Mouse (Mus musculus) adrenal gland, adult 8-10 months (tissue): Measurements from ENCODE around the gene Man1c1. TPM values are rescaled to one million over a fixed set of nuclear protein-coding genes. Genes with fewer than 3 reads are reported as not detected.

ENCODE experiments used
- DNase-seq: peaks from one replicate; pipeline ENCODE4 v3.0.0; 2022
- total RNA-seq, 4 experiments: library from RNA; stranded (reverse); gene quantifications; 2 replicates each; pipeline ENCODE4 v1.2.4; 2022

The Man1c1 gene
- total RNA-seq, 4 experiments from 2014 or later = 15.3 to 41.3 (median 29.9) TPM

- DNase-seq = no peak
Observed at GRCm38 (mm10) chr4:134577281-134577680, 126.8 kb downstream of the Man1c1 start.

GRCm38 (mm10) chr4:134575486-134575885 is 128.6 kb downstream of the Man1c1 start:
- no peak for DNase-seq

DNA sequence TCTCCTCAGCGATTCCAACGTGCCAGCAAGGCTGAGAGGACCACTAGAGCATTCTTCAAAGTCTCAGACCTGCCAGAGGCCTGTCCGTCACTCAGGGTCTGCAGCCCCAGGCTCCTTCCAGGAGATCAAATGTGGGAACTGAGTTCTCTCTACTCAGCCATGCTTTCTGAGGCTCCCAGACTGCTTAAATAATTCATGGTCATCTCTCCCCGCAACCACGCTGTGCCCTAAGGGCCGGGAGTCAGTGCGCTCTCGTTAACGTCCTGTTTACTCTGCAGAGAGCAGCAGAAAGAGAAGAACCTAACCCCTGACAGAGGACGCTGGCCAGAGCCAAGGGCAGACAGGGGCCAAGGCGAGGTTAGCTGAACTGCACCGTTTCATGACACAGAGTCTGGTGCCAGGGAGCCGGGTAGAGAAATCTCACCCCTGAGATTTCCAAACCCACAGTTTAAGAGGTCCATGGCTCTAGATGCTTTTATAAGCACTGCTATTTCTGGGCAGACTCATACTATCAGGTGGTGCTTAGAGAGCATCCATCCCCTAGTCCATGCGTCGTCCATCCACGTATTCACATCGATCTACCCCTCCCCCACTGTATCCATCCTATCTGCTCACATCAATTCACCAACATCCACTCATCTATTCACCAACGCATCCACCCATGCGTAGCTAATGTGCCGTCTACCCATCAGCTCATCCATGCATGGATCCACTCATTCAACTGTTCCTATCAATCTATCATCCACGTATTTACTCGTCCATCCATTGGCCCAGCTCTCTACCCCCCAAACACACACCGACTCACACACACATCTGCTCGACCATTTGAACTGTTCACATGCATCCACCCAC is 131.4 kb downstream of the Man1c1 start:
- no peak for DNase-seq

GRCm38 (mm10) chr4:134570704-134571451 is 133.2 kb downstream of the Man1c1 start:
- no peak for DNase-seq

- no peak for DNase-seq
Observed at GRCm38 (mm10) chr4:134569831-134570230, 134.3 kb downstream of the Man1c1 start.

DNA sequence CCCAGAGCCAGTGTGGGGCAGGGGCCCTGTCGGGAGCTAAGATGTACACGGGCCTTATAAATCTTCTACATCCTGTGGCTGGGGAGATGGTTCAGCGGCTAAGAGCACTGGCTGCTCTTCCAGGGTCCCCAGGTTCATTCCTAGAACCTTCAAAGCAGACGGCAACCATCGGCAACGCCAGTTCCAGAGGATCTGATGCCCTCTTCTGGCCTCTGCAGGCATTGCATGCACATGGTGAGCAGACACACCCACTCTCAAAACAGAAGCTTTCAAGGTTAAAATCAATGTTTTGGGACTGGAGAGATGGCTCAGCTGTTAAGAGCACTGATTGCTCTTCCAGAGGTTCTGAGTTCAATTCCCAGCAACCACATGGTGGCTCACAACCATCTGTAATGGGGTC is 134.9 kb downstream of the Man1c1 start:
- no peak for DNase-seq

- no peak for DNase-seq
Observed at GRCm38 (mm10) chr4:134567377-134568226, 136.5 kb downstream of the Man1c1 start.

DNA sequence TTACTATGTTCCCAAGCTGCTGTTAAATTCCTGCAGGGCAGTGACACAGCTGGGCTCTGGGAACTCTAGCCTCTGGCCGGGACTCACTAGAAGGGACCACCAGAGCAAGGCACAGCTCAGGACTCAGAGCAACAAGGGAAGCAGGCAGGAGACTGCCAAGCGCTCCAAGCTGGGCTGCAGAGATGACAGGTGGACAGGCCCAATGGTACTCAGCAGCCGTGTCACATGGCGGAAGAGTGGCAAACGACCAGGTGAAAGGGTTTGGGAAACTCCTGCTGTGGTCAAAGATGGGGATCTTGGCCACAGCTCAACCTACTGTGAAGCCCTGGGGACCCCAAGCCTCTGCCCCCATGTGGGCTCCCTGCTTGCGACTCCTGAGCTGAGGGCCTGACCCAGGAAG is 140.0 kb downstream of the Man1c1 start:
- DNase-seq = no peak

GRCm38 (mm10) chr4:134563624-134564023 is 140.5 kb downstream of the Man1c1 start:
- DNase-seq = no peak

DNA sequence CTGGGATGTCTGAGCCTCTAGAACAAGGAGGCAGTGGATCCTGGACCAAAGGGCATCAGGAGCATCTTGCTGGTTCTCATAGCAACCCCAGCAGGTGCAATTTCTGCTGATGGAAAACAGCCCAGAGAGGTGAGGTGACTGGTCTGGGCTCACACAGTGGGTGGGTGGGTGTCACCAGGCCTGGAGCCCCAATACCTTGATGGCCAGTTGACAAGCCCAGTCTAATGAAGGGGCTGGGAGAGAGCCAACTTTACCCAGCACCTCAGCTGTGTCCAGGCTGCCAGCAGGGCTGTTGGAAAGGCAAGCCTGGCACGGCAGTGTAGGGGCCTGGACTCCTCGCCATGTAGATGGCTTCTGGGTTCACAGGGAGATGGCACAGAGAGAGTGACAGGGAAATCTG is 142.1 kb downstream of the Man1c1 start:
- DNase-seq = no peak

- DNase-seq = no peak
Observed at GRCm38 (mm10) chr4:134560699-134561098, 143.4 kb downstream of the Man1c1 start.

GRCm38 (mm10) chr4:134559154-134559553 is 144.9 kb downstream of the Man1c1 start:
- no peak for DNase-seq

DNA sequence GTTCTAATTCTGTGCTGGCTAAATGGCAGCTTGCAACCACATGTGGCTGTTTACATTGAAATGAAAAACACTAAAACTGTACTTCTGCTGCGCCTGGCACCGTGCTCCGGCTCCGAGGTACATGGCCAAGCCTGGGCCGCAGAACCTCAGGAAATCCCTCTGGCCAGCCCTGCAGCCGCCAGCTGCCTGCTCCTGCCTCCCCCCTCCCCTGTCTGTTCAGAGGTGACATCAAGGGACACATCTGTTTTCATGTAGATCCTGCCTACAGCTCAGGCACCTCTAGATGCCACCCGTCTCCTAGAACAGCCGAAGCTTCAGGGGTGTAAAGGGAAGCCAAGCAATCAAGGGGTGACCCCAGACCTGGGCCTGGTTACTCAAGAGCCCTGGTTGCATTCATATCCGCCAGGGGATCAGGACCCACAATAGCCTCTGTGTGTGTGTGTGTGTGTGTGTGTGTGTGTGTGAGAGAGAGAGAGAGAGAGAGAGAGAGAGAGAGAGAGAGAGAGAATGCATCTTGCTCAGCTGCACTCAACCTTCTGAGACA is 145.4 kb downstream of the Man1c1 start:
- no peak for DNase-seq

DNA sequence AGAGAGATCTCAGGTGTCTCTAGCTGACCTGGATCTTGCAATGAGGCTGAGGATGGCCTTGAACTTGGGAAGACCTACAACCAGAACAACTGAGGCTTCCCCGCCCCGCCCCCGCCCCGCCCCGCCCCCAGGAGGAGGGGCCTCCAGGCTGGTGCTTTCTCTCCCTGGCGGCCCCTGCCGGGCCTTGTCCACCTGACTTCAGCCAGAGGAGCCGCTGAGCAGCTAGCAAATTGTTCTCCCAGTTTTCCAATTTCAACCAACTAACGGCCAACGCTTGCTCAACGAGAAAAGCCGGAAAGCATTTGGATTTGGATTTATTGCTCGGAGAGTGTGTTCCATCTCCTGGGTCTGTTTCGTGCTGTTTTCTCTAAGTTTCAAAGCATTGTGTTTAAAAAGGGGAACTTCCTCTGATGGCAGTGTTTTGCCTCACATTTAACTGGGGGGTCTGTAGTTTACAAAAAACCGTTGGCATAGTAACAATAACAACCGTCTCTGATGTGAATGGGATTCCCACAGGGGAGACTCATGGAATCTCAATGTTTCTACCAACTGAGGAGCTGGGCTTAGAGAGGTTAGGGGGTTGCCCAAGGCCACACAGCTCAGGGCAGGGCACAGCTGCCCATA is 146.4 kb downstream of the Man1c1 start:
- DNase-seq = no peak

GRCm38 (mm10) chr4:134555956-134556580 is 148.0 kb downstream of the Man1c1 start:
- no peak for DNase-seq

DNA sequence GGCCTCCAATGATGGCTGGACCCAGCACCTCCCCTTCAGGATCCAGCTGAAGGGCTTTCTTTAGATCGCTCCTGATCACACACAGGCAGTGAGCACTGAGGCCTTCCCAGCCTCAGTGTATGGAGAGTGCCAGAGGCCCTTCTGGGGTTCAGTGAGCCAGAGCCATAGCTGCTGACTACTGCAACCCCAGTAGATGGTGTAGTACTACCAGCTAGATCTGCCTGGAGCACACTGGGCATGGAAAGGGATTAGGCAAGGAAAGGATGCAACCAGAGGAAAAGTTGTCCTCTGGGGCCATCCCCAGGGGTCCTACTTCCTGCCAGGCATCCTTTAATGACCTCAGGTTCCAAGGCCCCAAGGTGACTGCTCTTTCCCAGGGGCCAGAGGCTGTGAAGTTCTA is 150.5 kb downstream of the Man1c1 start:
- DNase-seq = no peak

DNA sequence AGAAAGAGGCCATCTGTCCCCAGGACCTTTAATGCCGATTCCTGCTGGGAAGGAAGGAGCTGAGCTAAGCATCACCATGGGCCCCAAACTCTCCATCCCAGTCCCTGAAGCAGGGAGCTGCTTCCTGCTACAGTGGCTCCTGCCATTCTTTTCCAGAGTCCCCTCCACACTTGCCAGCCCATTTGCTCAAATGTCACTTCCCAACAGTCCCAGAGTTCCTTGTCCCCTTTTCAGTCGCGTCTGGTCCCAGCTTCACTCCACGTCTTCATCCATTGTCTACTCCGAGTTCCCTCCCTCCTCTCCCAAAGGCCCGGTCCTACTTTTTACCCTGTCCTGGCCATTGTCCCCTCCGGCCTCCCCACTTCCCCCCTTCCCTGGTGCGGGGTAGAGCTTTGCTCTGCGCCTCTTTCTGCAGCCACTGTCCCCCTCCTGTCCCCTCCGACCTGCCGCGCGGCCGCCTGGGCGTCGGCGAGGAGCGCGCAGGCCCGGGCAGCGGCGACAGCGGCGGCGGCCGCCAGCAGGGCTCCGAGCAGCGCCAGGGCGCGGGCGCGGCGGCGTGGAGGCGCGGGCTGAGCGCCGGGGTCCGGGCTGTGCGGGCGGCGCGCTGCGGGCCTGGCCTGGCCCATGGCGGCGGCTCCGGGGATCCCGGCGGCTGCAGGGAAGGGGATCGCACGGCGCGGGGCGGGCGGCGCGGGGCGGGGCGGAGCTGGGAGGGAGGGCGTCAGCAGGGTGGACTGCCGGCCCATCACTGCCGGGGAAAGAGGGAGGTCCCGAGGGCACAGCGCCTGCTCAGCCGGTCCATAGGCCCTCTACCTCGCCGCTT is 152.4 kb downstream of the Man1c1 start, which contains the start of gene Selenon:
Gene Selenon, minus strand, starts transcription at position 673 of the 823 bp plus-strand sequence.
- peak; percentile 58 for DNase-seq

GRCm38 (mm10) chr4:134549899-134550298 is 154.2 kb downstream of the Man1c1 start:
- DNase-seq = no peak

DNA sequence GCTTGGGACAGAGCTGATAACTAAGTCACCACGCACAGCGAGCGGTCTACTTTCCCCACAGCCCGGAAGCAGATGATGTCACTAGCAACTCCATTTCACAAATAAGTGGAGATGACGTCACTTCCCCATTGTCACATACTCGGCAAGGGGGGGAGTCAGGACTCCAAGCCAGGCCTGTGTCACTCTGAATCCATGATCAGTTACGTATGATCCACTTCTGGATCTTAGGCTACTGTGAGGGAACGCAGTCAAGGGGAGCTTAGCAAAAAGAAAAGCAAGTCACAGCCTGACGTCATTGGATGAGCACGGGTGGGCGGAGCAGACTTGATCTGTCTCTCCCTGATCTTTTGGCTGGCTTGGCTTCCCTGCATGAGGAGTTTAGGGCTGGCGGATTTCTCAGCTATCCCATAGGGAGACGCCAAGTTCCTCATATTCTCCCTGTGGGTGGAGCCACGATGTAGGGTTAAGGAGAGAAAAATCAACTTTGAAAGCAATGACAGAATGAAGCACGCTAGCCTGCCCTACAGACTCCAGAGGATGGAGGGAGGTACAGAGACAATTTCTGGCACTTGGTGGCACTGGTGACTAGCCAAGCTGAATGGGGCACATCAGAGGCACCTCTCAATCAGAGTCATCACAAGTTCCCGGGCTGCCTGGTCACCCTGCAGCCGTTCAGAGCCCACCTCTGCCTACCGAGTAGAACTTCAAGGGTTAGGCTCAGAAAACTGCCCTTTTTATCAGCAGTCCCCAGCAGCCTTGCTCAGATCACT is 155.7 kb downstream of the Man1c1 start:
- no peak for DNase-seq
